Mouse (Mus musculus): ENCODE results near the gene Rpl24. TPM values are rescaled to one million over a fixed set of nuclear protein-coding genes. Genes with fewer than 3 reads are reported as not detected.
"Not testable (repeated sequence)": the region's sequence is repeated elsewhere in the genome, so short reads cannot be mapped to it uniquely, and the experiment has no call there.

Rpl24 gene
- polyA plus RNA-seq, 1 experiment from 2014 or later, result 411 TPM

DNA sequence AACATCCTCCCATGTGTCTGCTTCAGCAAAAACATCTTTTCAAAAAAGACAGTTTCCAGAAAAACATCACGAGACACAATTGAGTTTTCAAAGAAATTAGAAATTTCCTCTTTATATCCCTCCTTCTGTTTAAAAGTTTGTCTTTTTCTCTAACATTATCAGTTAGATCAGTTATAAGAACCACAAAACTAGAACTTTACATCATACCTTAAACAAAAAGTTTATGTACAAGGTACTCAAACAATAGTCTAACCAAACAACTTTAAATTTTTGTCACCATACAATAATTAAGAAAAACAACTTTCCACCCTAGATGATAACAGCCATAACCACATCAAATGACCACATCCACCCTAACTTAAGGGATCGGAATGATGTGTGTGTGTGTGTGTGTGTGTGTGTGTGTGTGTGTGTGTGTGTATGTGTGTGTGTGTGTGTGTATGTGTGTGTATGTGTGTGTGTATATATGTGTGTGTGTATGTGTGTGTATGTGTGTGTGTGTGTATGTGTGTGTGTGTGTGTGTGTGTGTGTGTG lies 18.1 kb upstream of the Rpl24 start:
- H3K27me3 ChIP-seq (replicated peaks; ENCODE audit: control insufficient read depth, insufficient read depth, low read length); H3K4me1 ChIP-seq (ENCODE audit: control insufficient read depth, insufficient read depth, low read depth, low read length); H3K9ac ChIP-seq (ENCODE audit: low read depth, low read length); ATAC-seq; H3K27ac ChIP-seq (ENCODE audit: low read depth, low read length); H3K4me2 ChIP-seq (ENCODE audit: low read length); H3K9me3 ChIP-seq (ENCODE audit: control insufficient read depth, low read length); H3K4me3 ChIP-seq (ENCODE audit: low read length); H3K36me3 ChIP-seq (ENCODE audit: control insufficient read depth, insufficient read depth, low read length): not testable (repeated sequence)
- 89% methylated on average over 2 of the region's 2 CpGs for WGBS

DNA sequence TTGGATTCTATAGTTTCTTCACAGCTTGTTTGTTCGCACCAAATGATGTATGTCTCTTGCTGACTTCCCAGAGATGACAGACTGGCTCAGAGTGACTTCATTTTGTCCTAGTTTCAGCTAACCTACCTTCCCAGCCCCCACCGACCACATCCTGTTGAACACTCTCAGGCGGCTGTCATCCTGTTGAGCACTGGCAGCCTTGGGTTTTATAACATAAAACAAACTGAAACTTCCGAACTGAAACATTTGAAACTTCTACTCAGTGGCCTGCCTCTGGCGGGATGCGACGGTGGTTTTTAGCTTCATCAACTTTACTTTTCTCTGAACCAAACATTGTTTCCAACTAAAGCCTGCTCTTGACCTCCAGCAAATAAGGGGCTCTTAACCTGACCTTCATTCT lies 17.1 kb upstream of the Rpl24 start:
- Histone ChIP-seq H3K9ac (ENCODE audit: low read depth, low read length) (no peak overlapping the region), H3K4me1 (ENCODE audit: control insufficient read depth, insufficient read depth, low read depth, low read length) (no peaks in the 10 kb centered on the region), H3K9me3 (ENCODE audit: control insufficient read depth, low read length) (no peaks in the 10 kb centered on the region), H3K4me3 (ENCODE audit: low read length) (no peak overlapping the region), H3K4me2 (ENCODE audit: low read length) (no peak overlapping the region), H3K36me3 (ENCODE audit: control insufficient read depth, insufficient read depth, low read length) (no peaks in the 10 kb centered on the region), H3K27ac (ENCODE audit: low read depth, low read length) (no peak overlapping the region), H3K27me3 (replicated peaks; ENCODE audit: control insufficient read depth, insufficient read depth, low read length) (no peaks in the 10 kb centered on the region)
- WGBS, result 75% methylated on average over 7 of the region's 7 CpGs
- ATAC-seq, result no peak

DNA sequence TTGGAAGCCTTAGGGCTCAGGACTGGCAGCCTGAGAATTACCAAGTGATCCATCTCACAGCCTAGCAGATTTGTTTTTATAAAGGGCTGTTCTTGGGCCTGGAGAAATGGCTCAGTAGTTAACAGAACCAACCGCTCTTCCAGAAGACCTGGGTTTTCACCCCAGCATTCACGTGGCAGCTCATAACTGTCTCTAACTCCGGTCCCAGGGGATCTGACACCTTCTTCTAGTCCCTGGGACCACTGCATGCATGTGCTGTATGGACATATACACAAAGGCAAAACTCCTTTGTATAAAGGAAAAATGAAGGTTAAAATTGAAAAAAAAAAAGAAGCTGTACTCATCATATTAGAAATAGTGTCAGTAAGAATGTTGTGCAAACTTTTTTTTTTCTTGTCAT lies 15.6 kb upstream of the Rpl24 start:
- H3K27ac ChIP-seq (ENCODE audit: low read depth, low read length), result no peak overlapping the region
- H3K9ac ChIP-seq (ENCODE audit: low read depth, low read length), result no peak overlapping the region
- no peaks in the 10 kb centered on the region for H3K36me3 ChIP-seq (ENCODE audit: control insufficient read depth, insufficient read depth, low read length)
- WGBS, result 82% methylated on average over 3 of the region's 3 CpGs
- no peak overlapping the region for H3K4me2 ChIP-seq (ENCODE audit: low read length)
- H3K4me1 ChIP-seq (ENCODE audit: control insufficient read depth, insufficient read depth, low read depth, low read length), result no peaks in the 10 kb centered on the region
- no peaks in the 10 kb centered on the region for H3K27me3 ChIP-seq (replicated peaks; ENCODE audit: control insufficient read depth, insufficient read depth, low read length)
- no peak for ATAC-seq
- no peaks in the 10 kb centered on the region for H3K9me3 ChIP-seq (ENCODE audit: control insufficient read depth, low read length)
- H3K4me3 ChIP-seq (ENCODE audit: low read length), result no peak overlapping the region

DNA sequence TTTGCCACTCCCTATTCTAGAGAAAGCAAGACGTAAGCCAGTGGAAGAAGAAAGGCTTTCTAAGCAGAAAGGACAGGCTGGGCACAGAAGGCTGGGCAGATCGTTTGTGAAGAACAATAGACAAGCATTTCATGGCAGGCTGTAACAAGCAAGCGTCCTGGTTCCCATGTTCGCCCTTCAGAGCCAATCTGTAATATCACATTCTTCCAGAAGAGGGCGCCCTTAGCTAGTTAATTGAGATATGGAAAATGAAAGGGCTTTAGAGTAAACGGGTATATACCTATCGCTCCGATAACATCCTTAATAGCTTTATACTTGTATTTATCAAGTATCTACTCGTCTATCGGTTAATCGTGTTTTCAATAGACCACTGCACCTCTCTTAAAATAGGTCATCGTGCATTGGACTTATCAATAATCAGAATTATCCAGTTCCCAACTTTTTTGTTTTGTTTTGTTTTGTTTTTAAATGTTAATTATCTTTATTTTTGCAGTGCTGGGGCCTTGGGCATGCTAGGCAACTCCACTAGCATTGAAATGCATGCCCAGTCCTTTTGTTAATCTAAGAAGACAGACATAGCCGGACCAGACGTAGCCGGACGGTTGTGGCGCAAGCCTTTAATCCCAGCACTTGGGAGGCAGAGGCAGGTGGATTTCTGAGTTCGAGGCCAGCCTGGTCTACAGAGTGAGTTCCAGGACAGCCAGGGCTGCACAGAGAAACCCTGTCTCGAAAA lies 15.0 kb upstream of the Rpl24 start:
- H3K9me3 ChIP-seq (ENCODE audit: control insufficient read depth, low read length), result no peaks in the 10 kb centered on the region
- H3K4me1 ChIP-seq (ENCODE audit: control insufficient read depth, insufficient read depth, low read depth, low read length), result no peaks in the 10 kb centered on the region
- WGBS, result 37% methylated on average over 19 of the region's 19 CpGs
- no peak overlapping the region for H3K27ac ChIP-seq (ENCODE audit: low read depth, low read length)
- no peaks in the 10 kb centered on the region for H3K36me3 ChIP-seq (ENCODE audit: control insufficient read depth, insufficient read depth, low read length)
- no peak overlapping the region for H3K4me2 ChIP-seq (ENCODE audit: low read length)
- H3K27me3 ChIP-seq (replicated peaks; ENCODE audit: control insufficient read depth, insufficient read depth, low read length), result no peaks in the 10 kb centered on the region
- H3K9ac ChIP-seq (ENCODE audit: low read depth, low read length), result no peak overlapping the region
- peak; percentile 71 for ATAC-seq
- H3K4me3 ChIP-seq (ENCODE audit: low read length), result no peak overlapping the region

DNA sequence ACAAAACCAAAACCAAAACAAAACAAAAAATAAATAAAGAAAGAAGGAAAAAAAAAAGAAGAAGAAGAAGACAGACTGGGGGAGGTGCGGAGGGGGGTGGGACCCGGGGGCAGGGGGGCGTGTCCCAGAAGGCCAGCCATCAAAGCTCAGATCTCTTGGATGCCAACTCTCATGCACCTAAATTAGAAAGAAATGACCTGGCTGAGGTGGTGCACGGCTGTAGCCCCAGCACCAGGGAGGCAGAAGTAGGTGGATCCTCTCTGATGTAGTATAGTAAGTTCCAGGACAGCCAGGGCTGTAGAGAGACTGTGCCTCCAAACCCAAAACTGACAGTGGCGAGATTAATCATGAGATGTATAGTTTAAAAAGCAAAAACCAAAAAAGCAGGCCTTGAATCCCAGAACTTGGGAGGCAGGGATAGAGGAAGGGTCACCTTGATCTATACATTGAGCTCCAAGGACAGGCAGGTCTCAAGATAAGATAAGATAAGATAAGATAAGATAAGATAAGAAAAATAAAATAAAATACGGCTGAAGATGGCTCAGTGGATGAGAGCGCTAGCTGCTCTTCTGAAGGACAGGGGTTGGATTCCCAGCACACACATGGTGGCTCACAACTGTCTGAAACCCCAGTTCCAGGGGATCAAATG lies 14.3 kb upstream of the Rpl24 start:
- 79% methylated on average over 7 of the region's 7 CpGs for whole genome bisulfite sequencing
- no peak for ATAC-seq

DNA sequence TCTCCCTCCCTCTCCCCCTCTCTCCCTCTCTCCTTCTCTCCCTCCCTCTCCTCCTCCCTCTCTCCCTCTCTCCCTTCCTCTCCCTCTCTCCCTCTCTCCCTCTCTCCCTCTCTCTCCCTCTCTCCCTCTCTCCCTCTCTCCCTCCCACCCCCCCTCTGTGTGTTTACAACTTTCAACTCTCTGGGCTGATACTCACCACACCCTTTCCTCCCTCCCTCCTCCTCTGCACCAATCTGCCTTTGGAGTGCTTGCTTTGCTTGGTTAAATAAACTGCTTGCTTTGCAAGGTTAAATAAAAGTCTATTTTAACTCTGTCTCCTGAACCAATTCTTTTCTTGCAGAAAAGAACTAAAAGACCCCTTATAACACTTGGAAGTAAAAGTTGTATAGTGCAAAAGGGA lies 13.3 kb upstream of the Rpl24 start:
- no peaks in the 10 kb centered on the region for H3K36me3 ChIP-seq (ENCODE audit: control insufficient read depth, insufficient read depth, low read length)
- no peak overlapping the region for H3K4me2 ChIP-seq (ENCODE audit: low read length)
- H3K27me3 ChIP-seq (replicated peaks; ENCODE audit: control insufficient read depth, insufficient read depth, low read length), result no peaks in the 10 kb centered on the region
- no peaks in the 10 kb centered on the region for H3K9me3 ChIP-seq (ENCODE audit: control insufficient read depth, low read length)
- H3K27ac ChIP-seq (ENCODE audit: low read depth, low read length), result no peak overlapping the region
- no peaks in the 10 kb centered on the region for H3K4me1 ChIP-seq (ENCODE audit: control insufficient read depth, insufficient read depth, low read depth, low read length)
- H3K4me3 ChIP-seq (ENCODE audit: low read length), result no peak overlapping the region
- no peak overlapping the region for H3K9ac ChIP-seq (ENCODE audit: low read depth, low read length)
- ATAC-seq, result no peak

More for the DNA sequence above, 14.3 kb upstream of the Rpl24 start:
- H3K4me3 ChIP-seq (ENCODE audit: low read length), result no peak overlapping the region
- H3K36me3 ChIP-seq (ENCODE audit: control insufficient read depth, insufficient read depth, low read length), result no peaks in the 10 kb centered on the region
- no peak overlapping the region for H3K4me2 ChIP-seq (ENCODE audit: low read length)
- H3K27me3 ChIP-seq (replicated peaks; ENCODE audit: control insufficient read depth, insufficient read depth, low read length), result no peaks in the 10 kb centered on the region
- H3K4me1 ChIP-seq (ENCODE audit: control insufficient read depth, insufficient read depth, low read depth, low read length), result no peaks in the 10 kb centered on the region
- H3K27ac ChIP-seq (ENCODE audit: low read depth, low read length), result no peak overlapping the region
- no peaks in the 10 kb centered on the region for H3K9me3 ChIP-seq (ENCODE audit: control insufficient read depth, low read length)
- H3K9ac ChIP-seq (ENCODE audit: low read depth, low read length), result no peak overlapping the region

DNA sequence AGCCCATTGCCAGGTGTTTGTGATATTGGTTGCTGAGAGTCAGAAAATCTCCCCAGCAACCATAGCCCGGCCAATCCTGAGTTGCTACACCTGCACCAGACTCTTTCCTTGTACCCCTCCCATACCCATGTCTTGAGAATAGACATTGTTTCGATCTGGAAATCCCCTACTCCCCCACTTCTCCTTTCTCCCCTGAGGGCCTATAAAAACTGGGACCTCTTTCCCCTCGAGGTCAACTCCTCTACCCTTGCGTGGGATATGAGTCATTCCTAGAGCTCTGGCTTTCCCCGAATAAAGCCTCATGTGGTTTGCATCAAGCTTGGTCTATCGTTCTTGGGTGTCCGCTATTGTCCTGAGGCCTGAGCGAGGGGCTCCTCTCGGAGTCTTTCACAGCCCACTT lies 11.9 kb upstream of the Rpl24 start:
- not testable (repeated sequence) for H3K27me3 ChIP-seq (replicated peaks; ENCODE audit: control insufficient read depth, insufficient read depth, low read length); H3K4me2 ChIP-seq (ENCODE audit: low read length); ATAC-seq; H3K9ac ChIP-seq (ENCODE audit: low read depth, low read length); H3K27ac ChIP-seq (ENCODE audit: low read depth, low read length); H3K9me3 ChIP-seq (ENCODE audit: control insufficient read depth, low read length); H3K4me3 ChIP-seq (ENCODE audit: low read length); H3K36me3 ChIP-seq (ENCODE audit: control insufficient read depth, insufficient read depth, low read length); H3K4me1 ChIP-seq (ENCODE audit: control insufficient read depth, insufficient read depth, low read depth, low read length)
- WGBS, result 93% methylated on average over 9 of the region's 9 CpGs

DNA sequence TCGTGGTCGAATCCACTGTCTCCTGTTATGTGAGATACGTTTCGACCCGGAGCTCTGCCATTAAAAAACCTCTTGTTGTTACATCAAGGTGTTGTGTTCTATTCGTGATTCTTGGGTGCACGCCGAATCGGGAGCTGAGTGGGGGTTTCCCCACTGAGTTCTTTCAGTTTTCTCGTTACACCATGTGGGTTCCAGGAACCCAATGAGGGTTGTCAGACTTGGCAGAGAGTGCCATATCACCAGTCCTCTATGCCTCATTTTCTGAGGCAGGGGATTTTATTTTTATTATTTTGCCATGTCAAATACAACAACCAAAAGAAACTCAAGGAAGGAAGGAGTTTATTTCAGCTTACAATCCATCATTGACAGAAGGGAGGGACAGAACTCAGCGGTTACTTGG lies 3.0 kb upstream of the Rpl24 start:
- ATAC-seq; H3K9ac ChIP-seq (ENCODE audit: low read depth, low read length): not testable (repeated sequence)

DNA sequence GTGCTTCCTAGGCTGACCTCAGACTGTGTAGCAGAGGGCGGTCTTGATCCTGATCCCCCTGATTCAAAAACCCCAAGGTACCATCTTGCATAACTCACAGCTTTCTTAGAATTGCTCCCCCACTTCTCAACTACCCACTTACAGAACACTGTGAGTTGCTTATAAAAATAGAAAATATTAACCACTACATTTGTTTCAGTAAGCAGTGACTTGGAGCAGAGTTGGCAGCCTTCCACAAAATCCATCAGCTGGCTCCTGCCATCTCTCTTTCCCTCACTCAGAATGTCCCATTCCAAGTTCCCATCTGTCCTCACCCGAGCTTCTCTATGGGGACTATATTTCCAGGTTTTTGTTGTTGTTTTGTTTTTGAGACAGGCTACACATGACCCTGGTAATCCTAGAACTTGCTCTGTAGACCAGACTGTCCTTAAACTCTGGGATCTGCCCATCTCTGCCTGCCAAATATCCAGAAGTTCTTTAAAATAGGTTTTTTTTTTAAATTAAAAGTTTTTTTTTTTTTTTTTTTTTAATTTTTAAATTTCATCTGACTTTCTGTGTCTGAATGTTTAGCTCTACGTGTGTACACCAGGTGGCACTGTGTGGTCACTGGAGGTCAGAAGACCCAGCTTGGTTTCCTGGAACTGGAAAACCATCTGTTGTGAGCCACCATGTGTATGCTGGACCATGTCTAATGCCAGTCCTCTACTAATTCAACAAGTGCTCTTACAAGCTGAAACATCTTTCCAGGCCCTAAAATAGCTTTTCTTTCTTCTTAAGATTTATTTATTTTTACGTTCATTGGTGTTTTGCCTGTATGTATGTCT lies 1.7 kb upstream of the Rpl24 start:
- WGBS, result 64% methylated on average over 4 of the region's 4 CpGs

More for the DNA sequence above, 3.0 kb upstream of the Rpl24 start:
- not testable (repeated sequence) for H3K4me3 ChIP-seq (ENCODE audit: low read length); H3K36me3 ChIP-seq (ENCODE audit: control insufficient read depth, insufficient read depth, low read length); H3K4me1 ChIP-seq (ENCODE audit: control insufficient read depth, insufficient read depth, low read depth, low read length); H3K27me3 ChIP-seq (replicated peaks; ENCODE audit: control insufficient read depth, insufficient read depth, low read length); H3K9me3 ChIP-seq (ENCODE audit: control insufficient read depth, low read length); H3K4me2 ChIP-seq (ENCODE audit: low read length); H3K27ac ChIP-seq (ENCODE audit: low read depth, low read length)
- 90% methylated on average over 6 of the region's 11 CpGs for WGBS

More for the DNA sequence above, 1.7 kb upstream of the Rpl24 start:
- H3K9me3 ChIP-seq (ENCODE audit: control insufficient read depth, low read length), result no peaks in the 10 kb centered on the region
- H3K9ac ChIP-seq (ENCODE audit: low read depth, low read length), result no peak overlapping the region
- H3K27me3 ChIP-seq (replicated peaks; ENCODE audit: control insufficient read depth, insufficient read depth, low read length), result no peaks in the 10 kb centered on the region
- peaks cover 11% of the 10 kb centered on the region for H3K4me1 ChIP-seq (ENCODE audit: control insufficient read depth, insufficient read depth, low read depth, low read length)
- H3K4me2 ChIP-seq (ENCODE audit: low read length), result no peak overlapping the region
- H3K36me3 ChIP-seq (ENCODE audit: control insufficient read depth, insufficient read depth, low read length), result no peaks in the 10 kb centered on the region
- no peak overlapping the region for H3K27ac ChIP-seq (ENCODE audit: low read depth, low read length)
- no peak for ATAC-seq
- H3K4me3 ChIP-seq (ENCODE audit: low read length), result no peak overlapping the region
